Mouse (Mus musculus): Measurements from ENCODE around the gene Chaf1a. TPM values are rescaled to one million over a fixed set of nuclear protein-coding genes. Genes with fewer than 3 reads are reported as not detected.

Gene Chaf1a
- polyA plus RNA-seq, 1 experiment from 2014 or later = 38.0 TPM

DNA sequence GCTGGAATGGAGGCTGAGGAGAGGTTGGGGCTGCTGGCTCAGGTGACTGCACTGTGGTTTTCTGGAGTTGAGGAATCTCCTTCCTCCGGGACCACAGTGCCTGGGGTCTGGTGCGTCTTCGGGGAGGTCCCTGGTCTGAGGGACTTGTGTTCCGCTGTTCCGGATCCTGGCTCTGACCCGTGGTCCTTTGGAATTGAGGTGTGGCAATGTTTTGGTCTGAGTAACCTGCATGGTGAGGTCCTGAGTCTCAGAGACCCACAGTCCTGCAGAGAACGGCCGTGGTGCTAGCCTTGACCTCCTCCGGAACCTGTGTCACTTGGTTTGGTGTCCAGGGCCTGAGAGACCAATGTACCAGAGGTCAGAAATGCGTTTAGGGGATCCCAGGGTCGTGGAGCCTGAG is 39.7 kb downstream of the Chaf1a start:
- Histone ChIP-seq H3K9ac (ENCODE audit: low read length) (peak overlapping the region; percentile 82), H3K36me3 (ENCODE audit: control insufficient read depth, insufficient read depth, low read length) (no peaks in the 10 kb centered on the region), H3K9me3 (ENCODE audit: control insufficient read depth, low read length) (no peaks in the 10 kb centered on the region), H3K4me1 (replicated peaks; ENCODE audit: control insufficient read depth, insufficient read depth, low read length) (peaks cover 25% of the 10 kb centered on the region), H3K27ac (ENCODE audit: low read depth, low read length) (no peak overlapping the region), H3K4me2 (ENCODE audit: low read depth, low read length, severe bottlenecking) (peak overlapping the region; percentile 98), H3K27me3 (ENCODE audit: control insufficient read depth, insufficient read depth, low read length) (no peaks in the 10 kb centered on the region), H3K4me3 (ENCODE audit: low read depth, low read length) (peak overlapping the region; percentile 85)
- 3% methylated on average over 11 of the region's 11 CpGs for WGBS
- DNase-seq (ENCODE audit: low spot score) (peak; percentile 66), ATAC-seq (replicated peaks; ENCODE audit: low FRiP score) (no peak)

DNA sequence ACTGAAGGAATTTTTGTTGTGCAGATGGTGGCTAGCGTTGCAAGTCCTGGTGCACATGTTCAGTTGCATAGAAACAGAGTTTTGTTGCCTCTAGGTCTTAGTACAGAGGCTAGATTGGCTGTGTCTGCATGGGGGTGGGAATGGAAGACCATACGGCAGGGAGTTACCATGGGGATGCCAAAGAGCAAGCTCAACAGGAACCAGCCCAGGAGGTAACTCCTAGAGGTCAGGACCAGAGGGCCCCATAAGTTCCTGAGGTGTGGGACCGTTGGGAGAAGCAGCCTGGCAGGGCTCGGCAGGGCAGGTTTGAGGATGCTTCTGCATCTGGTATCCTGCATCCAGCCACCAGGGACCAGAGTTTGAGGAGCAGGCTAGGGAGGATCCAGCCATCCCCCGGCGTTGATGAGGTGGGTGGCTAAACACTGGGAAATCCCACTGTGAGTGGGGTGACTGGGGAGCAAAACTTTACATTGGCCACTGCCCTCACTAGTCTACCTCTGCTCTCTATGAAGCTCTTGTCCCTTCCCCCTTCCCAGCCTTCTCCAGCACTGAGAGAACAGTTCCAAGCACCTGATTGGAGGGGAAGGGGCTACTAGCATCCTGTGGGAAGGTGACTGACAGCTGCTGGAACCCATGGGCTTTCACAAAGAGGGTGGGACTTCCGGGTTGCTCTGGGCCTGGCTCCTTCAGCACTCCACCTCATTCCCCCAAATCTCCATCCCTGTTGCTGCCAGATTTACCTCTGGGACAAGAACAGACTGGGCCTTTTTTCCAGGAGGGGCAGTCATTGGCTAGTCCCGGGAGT is 40.7 kb downstream of the Chaf1a start:
- Histone ChIP-seq H3K36me3 (ENCODE audit: control insufficient read depth, insufficient read depth, low read length) (no peaks in the 10 kb centered on the region), H3K27ac (ENCODE audit: low read depth, low read length) (no peak overlapping the region), H3K4me2 (ENCODE audit: low read depth, low read length, severe bottlenecking) (peak overlapping the region; percentile 98), H3K4me1 (replicated peaks; ENCODE audit: control insufficient read depth, insufficient read depth, low read length) (peaks cover 17% of the 10 kb centered on the region), H3K9me3 (ENCODE audit: control insufficient read depth, low read length) (no peaks in the 10 kb centered on the region), H3K4me3 (ENCODE audit: low read depth, low read length) (peak overlapping the region; percentile 85), H3K9ac (ENCODE audit: low read length) (peak overlapping the region; percentile 82), H3K27me3 (ENCODE audit: control insufficient read depth, insufficient read depth, low read length) (no peaks in the 10 kb centered on the region)
- ATAC-seq (replicated peaks; ENCODE audit: low FRiP score) (peak; percentile 57), DNase-seq (ENCODE audit: low spot score) (peak; percentile 83)
- WGBS = 9% methylated on average over 8 of the region's 8 CpGs

DNA sequence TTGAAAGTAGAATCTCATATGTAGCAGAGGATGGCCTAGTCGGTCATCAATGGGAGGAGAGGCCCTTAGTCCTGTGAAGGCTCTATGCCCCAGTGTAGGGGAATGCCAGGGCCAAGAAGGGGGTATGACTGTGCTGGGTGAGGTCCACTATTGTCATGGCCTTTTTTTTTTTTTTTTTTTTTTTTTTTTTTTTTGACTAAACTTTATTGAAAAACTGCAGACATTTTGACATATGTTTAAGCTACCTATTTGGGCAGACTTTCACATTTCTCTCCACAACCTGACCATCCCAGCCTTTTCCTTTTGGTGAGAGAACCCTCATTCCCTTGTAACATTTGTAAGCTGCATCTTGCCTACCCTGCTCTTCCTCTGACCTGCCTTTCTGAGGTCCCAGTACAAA is 52.1 kb downstream of the Chaf1a start:
- H3K9ac ChIP-seq (ENCODE audit: low read length) = no peak overlapping the region

DNA sequence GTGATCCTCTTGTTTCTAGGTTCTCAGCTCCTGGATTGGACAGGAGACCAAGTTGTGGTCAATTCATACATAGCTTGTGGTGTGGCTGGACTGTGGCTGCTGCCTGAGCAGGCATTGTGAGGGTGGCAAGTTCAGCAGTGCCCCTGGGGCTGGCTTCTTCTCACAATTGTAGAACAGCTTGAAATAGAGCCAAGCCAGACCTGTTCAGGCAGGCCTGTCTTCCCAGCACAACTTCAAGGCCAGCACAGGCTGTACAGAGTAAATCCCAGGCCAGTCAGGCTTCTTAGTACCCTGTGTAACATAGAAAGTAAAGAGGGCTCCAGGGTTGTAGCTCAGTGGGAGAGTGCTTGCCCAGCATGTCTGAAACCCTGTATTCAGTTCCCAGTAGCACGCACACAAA is 52.6 kb downstream of the Chaf1a start:
- Histone ChIP-seq H3K4me2 (ENCODE audit: low read depth, low read length, severe bottlenecking) (no peak overlapping the region), H3K36me3 (ENCODE audit: control insufficient read depth, insufficient read depth, low read length) (peaks cover 9% of the 10 kb centered on the region), H3K9ac (ENCODE audit: low read length) (no peak overlapping the region), H3K4me1 (replicated peaks; ENCODE audit: control insufficient read depth, insufficient read depth, low read length) (no peaks in the 10 kb centered on the region), H3K27me3 (ENCODE audit: control insufficient read depth, insufficient read depth, low read length) (no peaks in the 10 kb centered on the region), H3K27ac (ENCODE audit: low read depth, low read length) (no peak overlapping the region), H3K9me3 (ENCODE audit: control insufficient read depth, low read length) (no peaks in the 10 kb centered on the region), H3K4me3 (ENCODE audit: low read depth, low read length) (no peak overlapping the region)
- DNase-seq (ENCODE audit: low spot score) (peak; percentile 41), ATAC-seq (replicated peaks; ENCODE audit: low FRiP score) (no peak)
- 89% methylated on average over 1 of the region's 1 CpGs for WGBS

More for the DNA sequence above, 52.1 kb downstream of the Chaf1a start:
- Histone ChIP-seq H3K27ac (ENCODE audit: low read depth, low read length) (no peak overlapping the region), H3K4me2 (ENCODE audit: low read depth, low read length, severe bottlenecking) (no peak overlapping the region), H3K4me1 (replicated peaks; ENCODE audit: control insufficient read depth, insufficient read depth, low read length) (no peaks in the 10 kb centered on the region), H3K9me3 (ENCODE audit: control insufficient read depth, low read length) (no peaks in the 10 kb centered on the region), H3K36me3 (ENCODE audit: control insufficient read depth, insufficient read depth, low read length) (peaks cover 8% of the 10 kb centered on the region), H3K4me3 (ENCODE audit: low read depth, low read length) (no peak overlapping the region), H3K27me3 (ENCODE audit: control insufficient read depth, insufficient read depth, low read length) (no peaks in the 10 kb centered on the region)
- ATAC-seq (replicated peaks; ENCODE audit: low FRiP score) (no peak), DNase-seq (ENCODE audit: low spot score) (no peak)
- 89% methylated on average over 1 of the region's 1 CpGs for WGBS

DNA sequence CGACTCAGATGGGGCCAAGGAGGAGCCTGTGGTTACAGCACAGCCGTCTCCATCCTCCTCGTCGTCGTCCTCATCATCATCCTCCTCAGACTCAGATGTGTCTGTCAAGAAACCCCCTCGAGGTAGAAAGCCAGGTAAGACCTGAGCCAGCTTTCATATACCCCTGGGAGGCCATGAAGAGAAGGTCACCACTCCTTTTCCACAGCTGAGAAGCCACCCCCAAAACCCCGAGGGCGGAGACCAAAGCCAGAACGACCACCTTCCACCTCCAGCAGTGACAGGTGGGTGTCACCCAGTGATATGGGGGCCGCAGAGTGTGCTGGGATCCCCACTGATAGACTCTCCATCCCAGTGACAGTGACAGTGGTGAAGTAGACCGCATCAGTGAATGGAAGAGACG is 56.6 kb downstream of the Chaf1a start:
- Histone ChIP-seq H3K9me3 (ENCODE audit: control insufficient read depth, low read length) (no peaks in the 10 kb centered on the region), H3K9ac (ENCODE audit: low read length) (no peak overlapping the region), H3K27ac (ENCODE audit: low read depth, low read length) (no peak overlapping the region), H3K4me1 (replicated peaks; ENCODE audit: control insufficient read depth, insufficient read depth, low read length) (no peaks in the 10 kb centered on the region), H3K36me3 (ENCODE audit: control insufficient read depth, insufficient read depth, low read length) (peaks cover 22% of the 10 kb centered on the region), H3K4me3 (ENCODE audit: low read depth, low read length) (no peak overlapping the region), H3K4me2 (ENCODE audit: low read depth, low read length, severe bottlenecking) (no peak overlapping the region), H3K27me3 (ENCODE audit: control insufficient read depth, insufficient read depth, low read length) (no peaks in the 10 kb centered on the region)
- 92% methylated on average over 12 of the region's 12 CpGs for WGBS
- no peak for ATAC-seq (replicated peaks; ENCODE audit: low FRiP score)
- DNase-seq (ENCODE audit: low spot score) = peak; percentile 47

DNA sequence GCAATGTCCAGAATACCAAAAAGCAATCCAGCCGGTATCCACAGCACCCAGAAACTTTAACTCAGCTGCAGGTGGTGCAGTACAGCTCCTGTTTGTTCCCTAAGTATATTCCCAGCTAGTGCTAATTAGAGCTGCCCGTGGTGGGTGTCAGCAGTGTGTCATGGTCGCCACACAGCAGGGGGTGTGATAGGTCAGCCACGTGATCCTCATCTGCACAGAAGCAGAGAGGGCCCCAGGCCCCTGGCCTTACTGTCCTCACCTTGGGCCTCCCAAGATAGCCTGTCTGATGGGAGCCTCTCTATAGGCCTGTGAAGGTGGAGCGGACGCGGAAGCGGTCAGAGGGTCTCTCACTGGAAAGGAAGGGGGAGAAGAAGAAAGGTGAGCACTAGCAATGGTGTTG is 57.9 kb downstream of the Chaf1a start:
- Histone ChIP-seq H3K4me1 (replicated peaks; ENCODE audit: control insufficient read depth, insufficient read depth, low read length) (no peaks in the 10 kb centered on the region), H3K36me3 (ENCODE audit: control insufficient read depth, insufficient read depth, low read length) (peaks cover 22% of the 10 kb centered on the region), H3K4me2 (ENCODE audit: low read depth, low read length, severe bottlenecking) (no peak overlapping the region), H3K27me3 (ENCODE audit: control insufficient read depth, insufficient read depth, low read length) (no peaks in the 10 kb centered on the region), H3K4me3 (ENCODE audit: low read depth, low read length) (no peak overlapping the region), H3K27ac (ENCODE audit: low read depth, low read length) (no peak overlapping the region), H3K9ac (ENCODE audit: low read length) (no peak overlapping the region), H3K9me3 (ENCODE audit: control insufficient read depth, low read length) (no peaks in the 10 kb centered on the region)
- ATAC-seq (replicated peaks; ENCODE audit: low FRiP score) = no peak
- DNase-seq (ENCODE audit: low spot score) = peak; percentile 47
- 95% methylated on average over 8 of the region's 8 CpGs for WGBS

DNA sequence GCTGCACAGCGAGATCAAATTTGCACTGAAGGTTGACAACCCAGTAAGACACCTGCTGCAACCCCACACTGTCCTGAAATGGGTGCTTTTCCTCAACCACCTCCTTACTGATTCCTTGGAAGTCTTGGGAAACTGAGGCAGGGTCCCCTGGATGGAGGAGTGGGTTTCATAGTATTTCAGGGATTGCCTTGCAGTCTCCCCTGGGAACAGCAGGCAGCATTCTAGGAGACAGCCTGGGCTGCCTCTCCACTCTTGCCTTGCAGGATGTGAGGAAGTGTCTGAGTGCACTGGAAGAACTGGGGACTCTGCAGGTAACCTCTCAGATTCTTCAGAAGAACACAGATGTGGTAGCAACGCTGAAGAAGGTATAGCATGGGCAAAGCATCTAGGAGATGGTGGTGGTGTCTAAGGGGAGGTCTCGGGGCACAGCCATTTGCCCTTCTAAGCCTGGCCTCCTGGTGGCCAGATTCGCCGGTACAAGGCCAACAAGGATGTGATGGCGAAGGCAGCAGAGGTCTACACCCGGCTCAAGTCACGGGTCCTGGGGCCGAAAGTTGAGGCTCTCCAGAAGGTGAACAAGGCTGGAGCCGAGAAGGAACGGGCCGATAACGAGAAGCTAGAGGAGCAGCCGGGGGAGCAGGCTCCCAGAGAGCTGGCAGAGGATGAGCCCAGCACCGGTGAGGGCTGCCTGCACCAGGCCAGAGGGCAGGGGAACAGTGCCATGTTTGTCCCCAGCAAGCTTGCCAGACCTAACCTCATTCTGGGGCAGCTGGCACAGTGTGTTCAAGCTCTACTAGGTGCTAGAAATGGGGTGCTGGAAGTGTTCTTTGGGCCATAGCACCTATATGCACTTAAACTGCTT is 58.7 kb downstream of the Chaf1a start:
- DNase-seq (ENCODE audit: low spot score) = peak; percentile 48
- peaks cover 22% of the 10 kb centered on the region for H3K36me3 ChIP-seq (ENCODE audit: control insufficient read depth, insufficient read depth, low read length)

DNA sequence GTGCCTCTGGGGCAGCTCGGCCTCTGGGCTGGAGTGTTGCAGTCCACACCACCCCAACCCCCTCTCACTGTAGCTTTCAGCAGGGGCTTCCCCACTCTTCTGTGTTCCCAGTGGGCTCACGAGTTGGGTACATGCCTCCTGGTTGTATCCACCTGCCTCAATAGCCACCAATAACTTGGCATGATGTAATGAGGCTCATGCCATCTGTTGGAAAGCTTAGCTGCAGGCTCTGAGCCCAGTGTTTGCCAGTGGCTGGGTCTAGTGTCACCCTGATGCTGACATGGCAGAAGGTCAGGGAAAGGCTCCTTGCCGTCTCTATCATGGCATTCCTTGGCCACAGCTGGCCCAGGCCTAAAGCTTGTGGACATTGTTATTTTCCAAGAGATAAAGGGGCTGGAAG is 60.6 kb downstream of the Chaf1a start:
- DNase-seq (ENCODE audit: low spot score) (no peak), ATAC-seq (replicated peaks; ENCODE audit: low FRiP score) (no peak)
- Histone ChIP-seq H3K4me3 (ENCODE audit: low read depth, low read length) (no peak overlapping the region), H3K9me3 (ENCODE audit: control insufficient read depth, low read length) (no peaks in the 10 kb centered on the region), H3K36me3 (ENCODE audit: control insufficient read depth, insufficient read depth, low read length) (peaks cover 22% of the 10 kb centered on the region), H3K27me3 (ENCODE audit: control insufficient read depth, insufficient read depth, low read length) (no peaks in the 10 kb centered on the region), H3K9ac (ENCODE audit: low read length) (no peak overlapping the region), H3K27ac (ENCODE audit: low read depth, low read length) (no peak overlapping the region), H3K4me1 (replicated peaks; ENCODE audit: control insufficient read depth, insufficient read depth, low read length) (no peaks in the 10 kb centered on the region), H3K4me2 (ENCODE audit: low read depth, low read length, severe bottlenecking) (no peak overlapping the region)
- 95% methylated on average over 3 of the region's 3 CpGs for WGBS

More for the DNA sequence above, 58.7 kb downstream of the Chaf1a start:
- H3K27me3 ChIP-seq (ENCODE audit: control insufficient read depth, insufficient read depth, low read length) = no peaks in the 10 kb centered on the region
- no peaks in the 10 kb centered on the region for H3K4me1 ChIP-seq (replicated peaks; ENCODE audit: control insufficient read depth, insufficient read depth, low read length)
- no peak overlapping the region for H3K27ac ChIP-seq (ENCODE audit: low read depth, low read length)
- no peak overlapping the region for H3K4me3 ChIP-seq (ENCODE audit: low read depth, low read length)
- H3K9me3 ChIP-seq (ENCODE audit: control insufficient read depth, low read length) = no peaks in the 10 kb centered on the region
- 94% methylated on average over 15 of the region's 15 CpGs for WGBS
- no peak for ATAC-seq (replicated peaks; ENCODE audit: low FRiP score)
- no peak overlapping the region for H3K4me2 ChIP-seq (ENCODE audit: low read depth, low read length, severe bottlenecking)
- H3K9ac ChIP-seq (ENCODE audit: low read length) = no peak overlapping the region
